Mouse (Mus musculus): ENCODE measurements around the gene Atm. TPM values are rescaled to one million over a fixed set of nuclear protein-coding genes. Genes with fewer than 3 reads are reported as not detected.

Gene Atm
- total RNA-seq, 1 experiment from 2014 or later: 58.7 TPM

DNA sequence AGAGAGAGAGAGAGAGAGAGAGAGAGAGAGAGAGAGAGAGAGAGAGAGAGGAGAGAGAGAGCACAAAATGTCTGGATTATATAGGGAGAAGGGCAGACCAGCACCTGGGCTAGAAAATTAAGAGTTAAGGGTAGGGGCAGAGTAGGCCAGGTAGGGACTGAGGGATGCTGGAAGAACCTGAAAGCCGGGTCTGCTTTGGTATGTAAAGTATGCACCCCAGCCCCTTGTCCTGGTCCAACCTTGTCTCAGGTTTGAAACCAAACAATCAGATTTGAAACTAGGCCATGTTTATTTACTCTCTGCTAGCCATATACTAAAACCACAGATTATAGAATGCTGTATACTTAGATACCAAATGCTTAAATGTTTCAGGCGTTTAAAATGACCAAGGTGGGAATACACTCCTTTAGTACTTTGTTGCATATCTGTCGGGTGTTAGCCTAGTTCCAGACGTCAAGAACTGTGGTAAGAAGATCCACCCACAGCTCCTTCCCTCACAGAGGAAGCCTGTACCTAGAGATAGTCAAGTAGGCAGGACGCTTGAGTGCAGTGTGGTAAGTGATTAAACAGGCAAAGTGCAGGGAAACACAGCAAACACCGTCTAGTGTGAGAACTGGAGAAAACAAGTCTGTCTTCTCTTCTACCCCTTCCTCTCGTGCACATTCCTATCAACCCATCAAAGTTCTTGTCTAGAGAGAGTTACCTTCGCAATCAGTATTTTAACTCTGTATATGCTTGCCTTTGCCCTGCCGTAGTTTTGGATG, 114.2 kb downstream of the Atm start:
- no peak for ATAC-seq (ENCODE audit: extremely low read depth, insufficient number of reproducible peaks, low FRiP score, poor library complexity, severe bottlenecking)

DNA sequence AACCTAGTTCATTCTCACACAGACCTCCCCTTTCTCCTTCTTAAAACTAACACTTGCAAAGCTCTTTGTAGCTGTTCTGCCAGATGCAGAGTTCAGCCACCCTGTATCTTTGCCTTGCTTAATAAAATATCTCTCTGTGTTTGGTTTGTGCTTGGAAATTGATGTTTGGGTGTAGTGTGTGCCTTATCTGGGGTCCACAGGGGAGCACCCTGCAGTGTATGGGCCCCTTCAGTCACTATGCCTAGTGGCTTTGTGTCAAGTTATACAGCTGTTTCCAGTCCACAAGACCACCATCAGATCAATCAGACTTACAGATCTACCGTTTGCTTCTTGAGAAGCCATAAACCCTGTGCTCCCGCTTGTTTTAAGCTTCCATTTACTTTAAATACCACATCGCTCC, 127.1 kb downstream of the Atm start:
- ATAC-seq (ENCODE audit: extremely low read depth, insufficient number of reproducible peaks, low FRiP score, poor library complexity, severe bottlenecking): no peak

DNA sequence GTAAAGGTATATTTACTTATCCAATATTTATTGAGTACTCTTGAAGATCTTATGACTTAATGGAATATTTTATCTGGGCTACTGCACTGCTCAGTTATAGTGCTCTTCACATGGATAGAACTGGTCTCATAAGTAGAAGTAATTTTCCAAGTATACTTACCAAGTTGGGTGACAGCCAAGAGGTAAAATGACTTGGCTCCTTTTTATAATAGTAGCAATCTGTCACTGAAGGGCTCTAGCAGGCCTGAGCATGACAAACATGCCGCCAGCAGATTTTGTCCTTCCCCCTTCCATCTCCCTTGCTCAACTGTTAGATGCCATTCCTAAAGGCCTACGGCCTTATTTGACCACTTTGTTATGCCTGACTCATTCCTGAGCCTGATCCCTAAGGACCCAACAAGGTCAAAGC, 127.6 kb downstream of the Atm start:
- ATAC-seq (ENCODE audit: extremely low read depth, insufficient number of reproducible peaks, low FRiP score, poor library complexity, severe bottlenecking): no peak

DNA sequence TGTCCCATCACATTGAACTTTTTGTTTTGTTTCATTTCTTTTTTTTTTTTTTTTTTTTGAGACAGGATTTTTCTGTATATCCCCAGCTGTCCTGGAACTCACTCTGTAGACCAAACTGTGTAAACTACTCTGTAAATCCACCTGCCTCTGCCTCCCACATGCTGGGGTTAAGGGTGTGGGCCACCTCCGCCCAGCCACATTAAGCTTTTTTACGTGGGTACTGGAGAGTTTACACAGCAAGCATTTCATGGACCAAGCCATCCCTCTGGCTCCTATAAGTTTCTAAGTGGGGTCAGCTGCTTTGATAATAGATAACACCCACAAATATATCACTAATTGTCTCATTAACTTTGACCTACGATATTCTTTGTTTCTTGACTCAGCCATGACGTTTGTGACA, 128.0 kb downstream of the Atm start:
- no peak for ATAC-seq (ENCODE audit: extremely low read depth, insufficient number of reproducible peaks, low FRiP score, poor library complexity, severe bottlenecking)

DNA sequence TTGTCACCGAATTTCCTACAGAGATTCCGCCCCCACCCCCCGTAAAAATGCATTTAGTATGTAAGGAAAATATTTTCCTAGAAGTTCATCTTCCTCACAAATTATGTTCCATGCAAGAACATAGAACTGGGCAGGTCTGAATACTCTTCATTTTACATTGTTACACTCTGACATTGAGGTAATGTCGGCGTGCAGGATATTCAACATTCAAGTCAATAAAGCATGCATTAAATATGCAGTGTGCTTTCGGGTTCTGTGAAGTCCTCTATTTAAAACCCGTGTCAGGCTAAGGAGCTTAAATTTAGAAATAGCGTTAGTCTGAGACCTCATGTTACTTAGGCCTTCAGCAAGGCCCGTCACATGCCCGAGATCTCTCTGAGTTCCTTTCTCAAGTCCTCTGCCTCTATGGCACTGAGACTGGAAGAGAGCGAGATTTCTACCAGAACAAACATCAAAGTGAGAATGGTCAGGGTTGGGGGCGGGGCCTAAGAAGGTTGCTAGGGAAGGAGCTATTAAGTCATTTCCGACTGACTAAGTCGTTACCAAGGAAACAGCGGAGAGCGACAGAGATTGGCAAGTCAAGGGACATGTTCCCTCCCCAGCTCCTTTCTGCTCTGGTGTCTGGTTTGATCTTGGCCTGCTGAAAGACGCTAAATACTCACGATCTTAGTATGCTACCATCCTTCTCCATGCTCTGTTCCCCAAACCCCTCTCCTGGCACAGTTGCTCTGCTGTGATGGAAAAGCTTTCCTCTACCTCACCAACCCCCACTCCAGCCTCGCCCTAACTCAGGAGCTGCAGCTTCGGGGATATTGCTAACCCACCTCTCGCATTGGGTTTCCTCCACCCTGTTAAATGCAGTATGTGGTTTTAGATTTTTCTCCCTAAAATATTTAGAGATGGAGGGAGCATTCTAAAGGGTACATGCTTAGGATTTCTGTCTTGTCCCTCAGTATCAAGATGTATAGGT, 131.5 kb downstream of the Atm start:
- peak; percentile 95 for ATAC-seq (ENCODE audit: extremely low read depth, insufficient number of reproducible peaks, low FRiP score, poor library complexity, severe bottlenecking)

DNA sequence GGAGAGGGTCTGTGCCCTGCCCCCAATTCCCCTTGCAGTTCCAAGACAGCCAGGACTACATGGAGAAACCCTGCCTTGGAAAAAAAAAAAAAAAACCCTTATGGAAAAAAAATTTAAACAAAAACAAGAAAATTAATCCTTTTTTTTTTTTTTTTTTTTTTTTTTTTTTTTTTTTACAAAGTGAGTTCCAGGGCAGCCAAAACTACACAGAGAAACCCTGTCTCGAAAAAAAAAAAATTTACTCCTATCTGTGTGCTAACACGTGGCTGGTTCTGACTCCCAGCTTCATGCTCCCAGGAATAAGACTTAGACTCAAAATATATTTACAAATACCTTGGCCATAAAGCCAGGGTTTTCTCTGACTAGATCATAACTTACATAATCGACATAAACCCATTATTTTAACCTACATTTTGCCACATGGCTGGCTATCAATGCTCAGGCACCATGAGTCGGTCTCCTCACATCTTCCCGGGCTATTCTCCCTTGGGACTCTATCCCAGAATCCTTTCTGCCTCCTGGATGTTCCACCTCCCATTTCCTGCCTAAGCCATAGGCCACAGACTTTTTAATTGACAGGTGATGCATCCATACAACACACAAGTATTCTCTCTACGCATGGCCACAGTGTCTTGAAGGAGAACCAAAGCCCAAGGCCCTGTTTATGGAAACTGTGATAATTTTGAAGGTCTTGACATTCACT, 132.3 kb downstream of the Atm start:
- no peak for ATAC-seq (ENCODE audit: extremely low read depth, insufficient number of reproducible peaks, low FRiP score, poor library complexity, severe bottlenecking)

DNA sequence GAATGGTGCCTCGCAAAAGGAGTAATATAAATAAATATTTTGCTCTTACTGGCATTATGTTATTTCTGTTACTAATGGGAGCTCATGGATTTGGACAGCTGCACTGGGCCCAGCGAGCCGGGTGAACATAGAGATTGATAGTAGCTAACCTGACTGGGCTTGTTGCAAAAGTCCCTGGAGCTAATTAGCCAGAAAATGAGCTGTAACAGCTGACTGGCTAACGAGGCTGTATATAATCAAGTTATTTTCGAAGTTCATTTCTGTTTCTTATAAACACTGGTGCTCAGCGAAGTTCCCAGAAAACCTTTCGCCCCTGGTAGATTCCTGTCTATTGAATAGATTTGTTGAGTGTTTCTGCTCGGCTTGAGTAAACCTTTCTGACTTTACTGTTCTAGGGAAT, 133.5 kb downstream of the Atm start:
- ATAC-seq (ENCODE audit: extremely low read depth, insufficient number of reproducible peaks, low FRiP score, poor library complexity, severe bottlenecking): no peak

DNA sequence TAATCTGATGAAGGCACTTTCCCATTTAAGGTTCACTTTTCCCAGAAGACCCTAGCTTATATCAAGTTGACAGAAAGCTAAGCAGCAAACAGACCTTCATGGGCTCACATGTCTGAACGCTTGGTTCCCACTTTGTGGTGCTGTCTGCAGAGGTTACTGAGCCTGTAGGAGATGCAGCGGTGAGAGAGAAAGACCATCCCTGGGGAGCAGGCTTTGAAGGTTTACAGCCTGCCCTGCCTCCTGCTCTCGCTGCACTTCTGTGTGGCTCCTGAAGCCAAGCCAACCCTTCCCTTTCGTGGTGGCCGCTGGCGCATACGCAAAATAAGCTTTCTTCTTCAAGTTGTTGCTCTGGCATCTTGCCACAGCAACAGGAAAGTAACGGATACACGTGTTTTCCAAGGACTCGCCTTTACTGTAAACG, 134.2 kb downstream of the Atm start, which contains the start of gene 4930550C14Rik:
Gene 4930550C14Rik, plus strand, starts transcription at position 35 of the 421 bp plus-strand sequence.
- ATAC-seq (ENCODE audit: extremely low read depth, insufficient number of reproducible peaks, low FRiP score, poor library complexity, severe bottlenecking): no peak

DNA sequence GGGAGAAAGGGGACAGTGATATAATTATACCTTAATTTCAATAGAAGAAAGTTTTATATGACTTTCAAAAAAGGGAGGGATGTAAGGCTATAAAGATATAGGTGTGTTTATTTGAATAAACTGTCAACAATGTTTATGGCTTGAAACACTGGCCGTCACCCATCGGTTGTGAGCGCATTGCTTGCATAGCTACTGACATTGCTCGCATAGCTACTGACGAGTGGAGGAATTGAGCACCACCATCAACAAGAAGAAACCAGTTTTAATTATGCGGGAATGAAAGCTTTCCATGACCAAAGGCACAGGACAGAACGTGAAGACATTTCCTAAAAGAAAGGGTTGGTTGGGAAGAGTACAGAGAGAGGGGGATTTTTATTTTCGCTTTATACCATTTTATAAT, 135.4 kb downstream of the Atm start:
- ATAC-seq (ENCODE audit: extremely low read depth, insufficient number of reproducible peaks, low FRiP score, poor library complexity, severe bottlenecking): no peak

DNA sequence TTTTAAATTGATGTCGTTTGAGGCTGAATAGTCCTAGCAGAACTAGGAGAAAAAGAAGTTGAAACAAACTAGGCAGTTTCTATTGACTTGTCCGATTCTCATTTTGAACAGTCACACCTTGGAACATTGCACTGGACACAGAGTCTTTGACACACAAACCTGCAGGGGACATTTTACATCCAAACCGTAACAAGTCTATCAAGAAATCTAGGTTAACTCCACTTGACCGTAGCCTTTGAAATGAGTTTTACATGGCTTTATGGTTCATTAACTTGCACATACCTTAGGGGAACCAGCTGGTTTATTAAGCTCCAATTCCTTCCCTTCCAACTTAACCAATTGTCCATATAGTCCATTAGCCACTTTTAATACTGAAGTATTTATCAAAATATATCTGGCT, 135.8 kb downstream of the Atm start:
- no peak for ATAC-seq (ENCODE audit: extremely low read depth, insufficient number of reproducible peaks, low FRiP score, poor library complexity, severe bottlenecking)

DNA sequence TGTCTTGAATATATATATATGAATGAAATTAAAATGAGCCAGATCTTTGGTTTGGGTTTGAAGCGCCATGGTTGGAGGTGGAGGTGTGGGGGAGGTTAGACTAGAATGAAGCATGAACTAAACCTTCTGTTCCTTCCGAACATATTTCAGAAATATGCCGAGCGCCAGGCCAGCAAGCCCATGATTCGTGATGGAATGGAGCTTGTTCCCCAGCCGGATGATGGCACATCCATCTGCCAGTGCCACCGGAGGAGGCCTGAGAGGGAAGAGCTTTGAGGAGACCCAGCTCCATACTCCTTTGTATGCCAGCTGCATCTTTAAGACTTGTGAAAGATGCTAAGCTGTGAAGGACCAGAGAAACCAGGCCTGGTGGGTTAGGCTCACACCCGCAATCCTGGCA, 137.0 kb downstream of the Atm start:
- ATAC-seq (ENCODE audit: extremely low read depth, insufficient number of reproducible peaks, low FRiP score, poor library complexity, severe bottlenecking): no peak

DNA sequence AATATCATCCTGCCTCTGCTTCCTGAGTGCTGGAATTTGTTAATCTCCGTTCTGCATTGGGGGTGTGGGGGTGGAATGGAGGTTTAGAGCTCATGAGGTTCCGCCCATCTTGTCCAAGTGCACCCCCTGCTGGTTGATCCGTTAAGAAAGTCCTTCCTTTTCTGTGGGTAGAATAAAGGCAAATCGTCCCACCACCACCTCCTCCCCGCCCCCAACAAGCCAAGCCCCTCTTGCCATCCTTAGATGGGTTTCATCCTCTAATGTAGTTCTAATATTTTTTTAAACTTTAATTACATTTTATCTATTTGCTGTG, 138.2 kb downstream of the Atm start:
- ATAC-seq (ENCODE audit: extremely low read depth, insufficient number of reproducible peaks, low FRiP score, poor library complexity, severe bottlenecking): no peak

DNA sequence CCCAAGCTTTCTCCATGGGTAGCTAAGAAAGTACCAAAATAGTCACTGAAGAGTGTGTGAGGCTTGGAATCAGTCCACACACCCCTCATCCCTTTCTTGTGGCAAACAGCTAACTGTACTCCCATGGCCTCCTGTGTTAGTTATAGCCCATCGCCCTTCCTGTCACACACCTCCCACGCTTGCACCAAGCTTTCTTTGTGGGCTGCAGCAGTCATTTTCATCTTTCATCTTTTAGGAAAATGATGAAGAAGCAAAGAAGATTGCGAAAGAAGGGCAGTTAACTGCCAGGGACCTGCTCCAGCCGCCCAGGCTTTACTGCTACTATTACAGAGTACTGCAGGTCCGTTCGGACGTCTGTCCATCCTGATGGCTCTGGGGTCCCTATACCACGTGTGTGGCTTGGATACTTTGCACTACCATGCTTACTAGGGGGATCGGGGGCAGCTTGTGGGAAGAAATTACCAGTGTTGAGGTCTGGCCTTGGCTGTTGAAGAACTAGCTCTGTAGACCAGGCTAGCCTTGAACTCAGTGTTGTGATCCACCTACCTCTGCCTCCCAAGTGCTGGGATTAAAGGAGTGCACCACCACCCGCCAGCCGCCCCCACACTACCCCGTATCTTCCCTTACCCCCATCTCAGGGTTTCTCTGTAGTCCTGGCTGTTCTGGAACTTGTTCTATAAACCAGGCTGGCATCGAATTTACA, 138.7 kb downstream of the Atm start:
- no peak for ATAC-seq (ENCODE audit: extremely low read depth, insufficient number of reproducible peaks, low FRiP score, poor library complexity, severe bottlenecking)

DNA sequence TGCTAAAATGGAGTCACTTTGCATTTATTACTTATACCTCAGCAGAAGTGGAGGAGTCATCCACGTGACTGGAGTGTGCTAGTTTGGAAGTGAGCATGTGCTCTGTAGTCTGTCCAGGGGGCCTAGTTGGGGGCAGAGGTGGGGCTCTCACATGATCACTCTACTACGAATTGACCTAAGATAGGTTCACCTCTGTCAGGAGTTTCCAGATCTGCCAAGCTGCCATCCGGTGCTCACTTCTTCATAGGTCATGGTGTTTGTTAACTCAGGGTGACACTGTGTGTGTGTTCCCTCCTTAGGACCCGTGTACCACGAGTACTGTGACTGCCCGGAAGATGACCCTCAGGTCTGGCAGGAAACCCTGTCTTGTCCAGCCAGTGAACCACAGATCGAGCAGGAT, 146.4 kb downstream of the Atm start:
- no peak for ATAC-seq (ENCODE audit: extremely low read depth, insufficient number of reproducible peaks, low FRiP score, poor library complexity, severe bottlenecking)

Other genes starting within 250 kb of the Atm start
- gene Exph5, start 235.1 kb downstream of the Atm start, total RNA-seq (2017): 0.25 and 0.47 TPM in 2 replicates
- 0.12 and 0.35 TPM in 2 replicates for gene Kdelc2, start 152.7 kb downstream of the Atm start, total RNA-seq (2017)
- 0.12 and 0.58 TPM in 2 replicates for gene 4930550C14Rik, start 134.4 kb downstream of the Atm start, total RNA-seq (2017)
- 13.5 and 14.0 TPM in 2 replicates for gene Npat, start 307 bp upstream of the Atm start, total RNA-seq (2017)
- gene Acat1, start 73.6 kb upstream of the Atm start, total RNA-seq (2017): 29.9 and 34.6 TPM in 2 replicates
- 37.4 and 44.5 TPM in 2 replicates for gene Cul5, start 133.3 kb upstream of the Atm start, total RNA-seq (2017)
- 11.3 and 12.8 TPM in 2 replicates for gene Rab39, start 169.5 kb upstream of the Atm start, total RNA-seq (2017)
- 0.35 and 2.3 TPM in 2 replicates for gene Slc35f2, start 234.8 kb upstream of the Atm start, total RNA-seq (2017)